Mouse (Mus musculus): ENCODE results near the gene Srarp. TPM values are rescaled to one million over a fixed set of nuclear protein-coding genes. Genes with fewer than 3 reads are reported as not detected.
A peak's percentile ranks its signal among the peaks of the same experiment; 100 is the strongest.

Gene Srarp
- 0.35 and 0.41 TPM in 2 replicates for polyA plus RNA-seq (2015; fragmentation: Nextera tagmentation; extraction: Ambion mirVana)

DNA sequence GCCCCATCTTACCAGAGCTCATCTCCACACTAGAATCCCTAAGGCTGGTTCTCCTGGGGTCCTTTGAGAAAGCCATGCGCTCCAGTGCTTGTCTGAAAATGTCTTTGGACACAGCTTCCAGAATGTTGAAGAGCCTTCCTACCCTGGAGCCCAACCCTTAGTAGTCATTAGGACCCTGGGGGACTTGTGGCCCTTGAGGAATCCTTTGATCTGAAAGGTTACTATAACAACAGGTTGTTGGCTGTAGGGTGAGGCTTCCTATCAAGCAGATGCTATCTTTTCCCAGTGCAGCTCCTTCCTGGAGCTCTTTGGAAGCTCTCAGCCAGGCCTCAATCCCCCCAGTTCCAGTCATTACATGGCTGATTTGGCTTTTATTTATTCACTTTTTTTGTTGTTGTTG lies at the start of gene Srarp:
Srarp (minus strand) TSS at position 132 of the 400 bp plus-strand sequence.
- H3K9ac ChIP-seq (ENCODE audit: low read depth, low read length) = no peak within 1 kb of the TSS
- H3K27ac ChIP-seq (ENCODE audit: low read depth, low read length) = no peak within 1 kb of the TSS
- no peaks in the 10 kb centered on the region for H3K27me3 ChIP-seq (replicated peaks; ENCODE audit: control insufficient read depth, insufficient read depth, low read length)
- no peaks in the 10 kb centered on the region for H3K36me3 ChIP-seq (ENCODE audit: control insufficient read depth, insufficient read depth, low read length)
- no peak within 1 kb of the TSS for H3K4me2 ChIP-seq (ENCODE audit: low read length)
- H3K4me3 ChIP-seq (ENCODE audit: low read length) = no peak within 1 kb of the TSS
- H3K4me1 ChIP-seq (ENCODE audit: control insufficient read depth, insufficient read depth, low read depth, low read length) = peaks cover 2% of the 10 kb centered on the region; the same call in 1 of the 2 replicates
- 83% methylated on average over 1 of the region's 1 CpGs for WGBS
- H3K9me3 ChIP-seq (ENCODE audit: control insufficient read depth, low read length) = no peaks in the 10 kb centered on the region
- no peak for ATAC-seq

DNA sequence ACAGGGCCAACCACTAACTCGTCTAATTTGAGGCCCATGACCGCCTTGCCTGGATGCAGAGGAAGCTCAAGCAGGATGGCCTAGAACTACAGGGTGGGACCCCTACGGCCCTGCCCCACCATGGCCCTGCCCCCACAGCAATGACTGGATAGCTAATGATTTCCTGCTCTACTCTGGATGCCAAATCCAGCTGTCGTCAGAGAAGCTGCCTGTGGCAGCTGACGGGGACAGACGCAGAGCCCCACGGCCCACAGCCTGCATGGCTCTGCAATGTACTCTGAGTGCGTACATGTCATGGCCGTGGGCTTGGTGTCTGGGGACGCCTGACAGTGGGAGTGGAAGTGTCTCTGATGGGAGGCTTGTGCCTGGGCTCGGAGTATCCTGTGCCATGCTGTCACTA lies 48.2 kb upstream of the Srarp start:
- Histone ChIP-seq H3K27ac (ENCODE audit: low read depth, low read length) (no peak overlapping the region), H3K4me1 (ENCODE audit: control insufficient read depth, insufficient read depth, low read depth, low read length) (peaks cover under 1% of the 10 kb centered on the region; the same call in 1 of the 2 replicates), H3K4me2 (ENCODE audit: low read length) (no peak overlapping the region), H3K27me3 (replicated peaks; ENCODE audit: control insufficient read depth, insufficient read depth, low read length) (no peaks in the 10 kb centered on the region), H3K36me3 (ENCODE audit: control insufficient read depth, insufficient read depth, low read length) (peaks cover 49% of the 10 kb centered on the region), H3K9ac (ENCODE audit: low read depth, low read length) (no peak overlapping the region), H3K4me3 (ENCODE audit: low read length) (no peak overlapping the region), H3K9me3 (ENCODE audit: control insufficient read depth, low read length) (no peaks in the 10 kb centered on the region)
- ATAC-seq = no peak
- WGBS = 85% methylated on average over 11 of the region's 11 CpGs

DNA sequence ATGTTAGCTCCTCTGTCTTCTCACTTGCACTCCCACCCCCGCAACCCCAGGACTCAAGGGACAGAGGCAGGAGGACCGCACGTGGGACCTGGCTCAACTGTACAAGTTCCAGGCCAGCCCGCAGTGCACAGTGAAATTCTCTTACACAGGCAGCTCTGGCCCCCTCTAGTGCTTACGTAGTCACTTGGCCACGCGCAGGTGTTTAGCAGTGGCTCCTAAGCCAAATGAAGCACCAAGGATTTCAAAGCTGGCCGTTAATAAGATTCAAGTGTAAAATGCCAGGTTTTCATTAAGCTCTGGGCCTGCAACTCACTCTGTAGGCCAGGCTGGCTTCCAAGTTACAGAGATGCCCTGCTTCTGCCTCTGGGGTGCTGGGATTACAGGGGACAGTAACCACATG lies 43.5 kb upstream of the Srarp start:
- Histone ChIP-seq H3K9ac (ENCODE audit: low read depth, low read length) (no peak overlapping the region), H3K9me3 (ENCODE audit: control insufficient read depth, low read length) (no peaks in the 10 kb centered on the region), H3K4me1 (ENCODE audit: control insufficient read depth, insufficient read depth, low read depth, low read length) (peaks cover 5% of the 10 kb centered on the region), H3K4me2 (ENCODE audit: low read length) (no peak overlapping the region), H3K36me3 (ENCODE audit: control insufficient read depth, insufficient read depth, low read length) (peaks cover 54% of the 10 kb centered on the region), H3K27me3 (replicated peaks; ENCODE audit: control insufficient read depth, insufficient read depth, low read length) (no peaks in the 10 kb centered on the region), H3K4me3 (ENCODE audit: low read length) (no peak overlapping the region), H3K27ac (ENCODE audit: low read depth, low read length) (no peak overlapping the region)
- 81% methylated on average over 8 of the region's 8 CpGs for WGBS
- no peak for ATAC-seq

- peaks cover 60% of the 10 kb centered on the region for H3K36me3 ChIP-seq (ENCODE audit: control insufficient read depth, insufficient read depth, low read length)
- peaks cover 5% of the 10 kb centered on the region for H3K4me1 ChIP-seq (ENCODE audit: control insufficient read depth, insufficient read depth, low read depth, low read length)
- WGBS = 90% methylated on average over 32 of the region's 32 CpGs
- no peaks in the 10 kb centered on the region for H3K27me3 ChIP-seq (replicated peaks; ENCODE audit: control insufficient read depth, insufficient read depth, low read length)
- no peak for ATAC-seq
- no peak overlapping the region for H3K4me2 ChIP-seq (ENCODE audit: low read length)
- no peaks in the 10 kb centered on the region for H3K9me3 ChIP-seq (ENCODE audit: control insufficient read depth, low read length)
- no peak overlapping the region for H3K4me3 ChIP-seq (ENCODE audit: low read length)
- peak overlapping the region; percentile 77 for H3K27ac ChIP-seq (ENCODE audit: low read depth, low read length)
- H3K9ac ChIP-seq (ENCODE audit: low read depth, low read length) = no peak overlapping the region
Observed at GRCm38 (mm10) chr4:141478794-141479193, 42.9 kb upstream of the Srarp start.

GRCm38 (mm10) chr4:141478225-141478624 lies 42.3 kb upstream of the Srarp start:
- H3K4me2 ChIP-seq (ENCODE audit: low read length) = no peak overlapping the region
- peak overlapping the region; percentile 77 for H3K27ac ChIP-seq (ENCODE audit: low read depth, low read length)
- H3K9me3 ChIP-seq (ENCODE audit: control insufficient read depth, low read length) = no peaks in the 10 kb centered on the region
- H3K4me3 ChIP-seq (ENCODE audit: low read length) = no peak overlapping the region
- ATAC-seq = peak; percentile 32; the same call in 1 of the 2 replicates
- 68% methylated on average over 23 of the region's 23 CpGs for WGBS
- peaks cover 5% of the 10 kb centered on the region for H3K4me1 ChIP-seq (ENCODE audit: control insufficient read depth, insufficient read depth, low read depth, low read length)
- H3K36me3 ChIP-seq (ENCODE audit: control insufficient read depth, insufficient read depth, low read length) = peaks cover 62% of the 10 kb centered on the region
- no peak overlapping the region; the same call in 1 of the 2 replicates for H3K9ac ChIP-seq (ENCODE audit: low read depth, low read length)
- H3K27me3 ChIP-seq (replicated peaks; ENCODE audit: control insufficient read depth, insufficient read depth, low read length) = no peaks in the 10 kb centered on the region

DNA sequence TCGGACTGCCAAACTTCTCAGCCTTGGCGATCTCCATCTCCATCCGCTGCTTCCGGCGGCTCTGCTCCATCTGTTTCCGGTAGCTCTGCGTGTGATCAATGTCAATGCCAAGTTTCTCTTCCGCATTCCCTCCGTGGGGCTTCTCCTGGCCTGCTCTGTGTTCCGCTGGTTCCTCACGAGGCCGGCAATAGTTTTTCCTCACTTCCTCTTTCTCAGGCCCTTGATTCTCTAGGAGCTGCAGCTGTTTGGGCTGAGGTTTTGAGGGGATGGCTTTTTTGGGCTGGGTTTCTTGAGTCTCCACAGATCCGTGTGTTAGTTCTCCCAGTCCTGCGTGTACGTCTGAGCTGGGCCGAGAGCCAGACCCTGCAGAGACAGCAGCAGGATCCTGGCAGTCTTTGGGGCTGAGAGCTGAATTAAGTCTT lies 41.8 kb upstream of the Srarp start:
- ATAC-seq = peak; percentile 64
- WGBS = 59% methylated on average over 16 of the region's 16 CpGs
- Histone ChIP-seq H3K36me3 (ENCODE audit: control insufficient read depth, insufficient read depth, low read length) (peaks cover 60% of the 10 kb centered on the region), H3K4me1 (ENCODE audit: control insufficient read depth, insufficient read depth, low read depth, low read length) (peaks cover 5% of the 10 kb centered on the region), H3K27ac (ENCODE audit: low read depth, low read length) (peak overlapping the region; percentile 68), H3K4me2 (ENCODE audit: low read length) (no peak overlapping the region), H3K9ac (ENCODE audit: low read depth, low read length) (no peak overlapping the region), H3K9me3 (ENCODE audit: control insufficient read depth, low read length) (no peaks in the 10 kb centered on the region), H3K27me3 (replicated peaks; ENCODE audit: control insufficient read depth, insufficient read depth, low read length) (no peaks in the 10 kb centered on the region), H3K4me3 (ENCODE audit: low read length) (no peak overlapping the region)

- no peaks in the 10 kb centered on the region for H3K27me3 ChIP-seq (replicated peaks; ENCODE audit: control insufficient read depth, insufficient read depth, low read length)
- H3K4me3 ChIP-seq (ENCODE audit: low read length) = no peak overlapping the region
- H3K4me1 ChIP-seq (ENCODE audit: control insufficient read depth, insufficient read depth, low read depth, low read length) = peaks cover 5% of the 10 kb centered on the region
- no peak overlapping the region for H3K27ac ChIP-seq (ENCODE audit: low read depth, low read length)
- peaks cover 81% of the 10 kb centered on the region for H3K36me3 ChIP-seq (ENCODE audit: control insufficient read depth, insufficient read depth, low read length)
- ATAC-seq = no peak
- no peak overlapping the region for H3K4me2 ChIP-seq (ENCODE audit: low read length)
- H3K9ac ChIP-seq (ENCODE audit: low read depth, low read length) = no peak overlapping the region
- no peaks in the 10 kb centered on the region for H3K9me3 ChIP-seq (ENCODE audit: control insufficient read depth, low read length)
- 78% methylated on average over 19 of the region's 19 CpGs for WGBS
Observed at GRCm38 (mm10) chr4:141474431-141474830, 38.5 kb upstream of the Srarp start.

DNA sequence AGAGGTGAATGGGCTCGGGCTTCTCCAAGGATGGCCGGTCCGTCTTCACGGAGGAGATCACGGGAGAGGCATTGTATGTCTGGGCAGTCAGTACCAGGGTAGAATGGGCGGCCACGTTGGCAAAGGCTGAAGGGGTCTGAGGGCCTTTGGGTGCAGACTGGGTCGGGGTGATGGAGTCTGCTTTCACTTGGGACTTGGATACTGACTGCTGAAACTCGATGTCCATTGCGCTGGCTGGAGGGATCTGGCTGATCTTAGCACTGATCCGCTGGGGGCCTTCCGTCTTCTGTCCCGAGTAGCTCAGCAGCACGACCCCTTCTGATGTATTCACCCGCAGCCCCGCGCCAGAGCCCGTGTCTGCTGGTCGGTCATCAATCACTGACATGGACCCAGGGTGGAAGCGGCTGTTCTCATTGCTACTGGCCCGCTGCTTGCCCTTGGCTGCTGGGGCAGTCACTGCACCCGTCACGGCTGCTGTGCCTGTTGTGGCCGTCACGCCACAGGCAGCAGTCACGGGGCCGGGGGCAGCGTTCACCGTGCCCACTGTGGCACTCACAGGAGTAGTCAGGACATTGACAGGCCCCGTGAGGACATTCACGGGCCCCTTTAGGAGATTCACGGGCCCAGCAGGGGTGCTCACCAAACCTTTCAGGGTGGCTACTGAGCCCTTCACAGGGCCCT lies 36.9 kb upstream of the Srarp start:
- H3K27ac ChIP-seq (ENCODE audit: low read depth, low read length) = no peak overlapping the region
- no peak overlapping the region for H3K4me2 ChIP-seq (ENCODE audit: low read length)
- H3K9ac ChIP-seq (ENCODE audit: low read depth, low read length) = no peak overlapping the region
- H3K36me3 ChIP-seq (ENCODE audit: control insufficient read depth, insufficient read depth, low read length) = peaks cover 81% of the 10 kb centered on the region
- H3K27me3 ChIP-seq (replicated peaks; ENCODE audit: control insufficient read depth, insufficient read depth, low read length) = no peaks in the 10 kb centered on the region
- H3K4me3 ChIP-seq (ENCODE audit: low read length) = no peak overlapping the region
- WGBS = 65% methylated on average over 32 of the region's 32 CpGs
- no peaks in the 10 kb centered on the region; the same call in 1 of the 2 replicates for H3K4me1 ChIP-seq (ENCODE audit: control insufficient read depth, insufficient read depth, low read depth, low read length)
- H3K9me3 ChIP-seq (ENCODE audit: control insufficient read depth, low read length) = no peaks in the 10 kb centered on the region
- ATAC-seq = no peak

DNA sequence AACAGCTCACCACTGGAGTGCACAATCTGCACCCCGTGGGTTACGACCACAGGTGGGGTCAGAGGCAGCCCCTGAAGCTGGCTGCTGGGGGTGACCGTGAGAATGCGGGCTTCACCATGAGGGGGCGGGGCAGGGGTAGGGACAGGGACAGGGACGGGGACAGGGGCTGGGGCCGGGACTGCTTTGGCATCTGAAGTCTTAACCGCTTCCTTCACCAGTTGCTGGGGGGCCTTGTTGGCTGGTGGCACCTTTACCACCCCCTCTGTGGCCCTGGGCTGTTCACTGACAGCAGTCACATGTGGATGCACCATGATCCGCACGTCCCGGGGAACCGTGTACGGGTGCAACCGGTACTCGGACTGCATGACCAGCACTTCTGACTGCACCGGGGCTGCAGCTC lies 35.6 kb upstream of the Srarp start:
- 96% methylated on average over 16 of the region's 16 CpGs for WGBS

More for the DNA sequence above, 35.6 kb upstream of the Srarp start:
- no peaks in the 10 kb centered on the region for H3K9me3 ChIP-seq (ENCODE audit: control insufficient read depth, low read length)
- H3K4me2 ChIP-seq (ENCODE audit: low read length) = no peak overlapping the region
- H3K27me3 ChIP-seq (replicated peaks; ENCODE audit: control insufficient read depth, insufficient read depth, low read length) = no peaks in the 10 kb centered on the region
- peaks cover 84% of the 10 kb centered on the region for H3K36me3 ChIP-seq (ENCODE audit: control insufficient read depth, insufficient read depth, low read length)
- no peaks in the 10 kb centered on the region for H3K4me1 ChIP-seq (ENCODE audit: control insufficient read depth, insufficient read depth, low read depth, low read length)
- ATAC-seq = no peak
- no peak overlapping the region for H3K9ac ChIP-seq (ENCODE audit: low read depth, low read length)
- H3K27ac ChIP-seq (ENCODE audit: low read depth, low read length) = no peak overlapping the region
- H3K4me3 ChIP-seq (ENCODE audit: low read length) = no peak overlapping the region
